Mouse (Mus musculus): ENCODE results near the gene Nme3. TPM values are rescaled to one million over a fixed set of nuclear protein-coding genes. Genes with fewer than 3 reads are reported as not detected.
A peak's percentile ranks its signal among the peaks of the same experiment; 100 is the strongest.

Gene Nme3
- polyA plus RNA-seq (2014; fragmentation: Nextera tagmentation; extraction: Ambion mirVana) = 38.4 and 57.1 TPM in 2 replicates

DNA sequence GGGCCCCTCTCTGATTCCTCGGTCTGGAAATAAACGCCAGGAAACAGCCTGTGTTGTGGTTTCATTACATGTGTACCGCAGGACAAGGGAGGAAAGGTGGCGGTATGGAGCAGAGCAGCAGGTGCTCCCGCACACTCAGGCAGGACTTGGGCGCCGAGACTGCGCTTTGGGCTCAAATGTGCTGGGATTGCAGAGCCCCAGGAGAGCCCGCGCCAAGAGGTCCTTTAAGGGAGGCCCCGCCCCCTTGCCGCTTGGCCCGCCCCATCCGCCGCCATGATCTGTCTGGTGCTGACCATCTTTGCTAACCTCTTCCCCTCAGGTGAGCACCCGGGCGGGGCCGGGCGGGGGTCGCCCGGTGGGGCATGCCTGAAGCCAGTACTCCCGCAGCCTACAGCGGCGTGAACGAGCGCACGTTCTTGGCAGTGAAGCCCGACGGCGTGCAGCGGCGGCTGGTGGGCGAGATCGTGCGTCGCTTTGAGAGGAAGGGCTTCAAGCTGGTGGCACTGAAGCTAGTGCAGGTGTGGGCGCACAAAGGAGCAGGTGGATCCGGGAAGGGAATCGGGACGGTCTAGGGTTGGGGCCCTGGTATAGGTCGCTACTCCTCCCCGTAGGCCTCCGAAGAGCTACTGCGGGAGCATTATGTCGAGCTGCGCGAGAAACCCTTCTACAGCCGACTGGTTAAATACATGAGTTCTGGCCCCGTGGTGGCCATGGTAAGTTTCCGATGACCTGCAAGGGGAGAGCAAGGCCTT is at the start of gene Nme3:
Gene Nme3 (plus strand): TSS at position 260 of the 752 bp plus-strand sequence.
- Histone ChIP-seq H3K9me3 (ENCODE audit: control insufficient read depth, low read length) (no peaks in the 10 kb centered on the region), H3K36me3 (ENCODE audit: control insufficient read depth, insufficient read depth, low read length) (peaks cover 30% of the 10 kb centered on the region), H3K4me2 (ENCODE audit: low read depth) (peak within 1 kb of the TSS; percentile 99), H3K4me1 (ENCODE audit: control insufficient read depth, insufficient read depth, low read length) (peaks cover 24% of the 10 kb centered on the region), H3K9ac (ENCODE audit: low read length) (peak within 1 kb of the TSS; percentile 87), H3K27me3 (ENCODE audit: control insufficient read depth, insufficient read depth, low read length) (no peaks in the 10 kb centered on the region), H3K4me3 (ENCODE audit: low read depth, low read length) (peak within 1 kb of the TSS; percentile 88), H3K27ac (ENCODE audit: low read depth, low read length) (peak within 1 kb of the TSS; percentile 63)
- peak; percentile 65 for ATAC-seq (ENCODE audit: insufficient read depth, low FRiP score, low TSS enrichment)
- peak; percentile 80 for DNase-seq (ENCODE audit: low spot score)
- 2% methylated on average over 50 of the region's 50 CpGs for WGBS

DNA sequence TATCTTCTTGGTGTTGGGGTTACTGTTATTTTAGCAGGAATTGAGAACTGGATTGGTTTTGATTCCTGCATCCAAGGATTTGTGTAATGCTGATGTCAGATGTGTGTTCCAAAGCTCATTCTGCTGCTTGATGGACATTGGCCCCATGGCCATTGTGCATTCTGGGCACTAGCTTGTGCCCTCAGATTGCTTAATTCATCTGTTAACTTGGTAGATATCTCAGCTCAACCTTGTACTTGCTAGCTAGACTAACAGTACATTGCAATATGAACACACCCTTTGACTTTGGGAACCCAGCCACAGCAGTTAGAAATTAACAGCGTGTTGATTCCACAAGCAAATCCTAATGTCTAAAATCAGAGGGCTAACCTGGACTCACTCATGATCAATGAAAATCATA is 48.9 kb upstream of the Nme3 start:
- Histone ChIP-seq H3K27ac (ENCODE audit: low read depth, low read length) (no peak overlapping the region), H3K27me3 (ENCODE audit: control insufficient read depth, insufficient read depth, low read length) (no peaks in the 10 kb centered on the region), H3K9ac (ENCODE audit: low read length) (no peak overlapping the region), H3K36me3 (ENCODE audit: control insufficient read depth, insufficient read depth, low read length) (no peaks in the 10 kb centered on the region), H3K4me3 (ENCODE audit: low read depth, low read length) (no peak overlapping the region), H3K9me3 (ENCODE audit: control insufficient read depth, low read length) (no peaks in the 10 kb centered on the region), H3K4me1 (ENCODE audit: control insufficient read depth, insufficient read depth, low read length) (peaks cover 2% of the 10 kb centered on the region; the same call in 1 of the 2 replicates), H3K4me2 (ENCODE audit: low read depth) (no peak overlapping the region)
- no peak for ATAC-seq (ENCODE audit: insufficient read depth, low FRiP score, low TSS enrichment)
- 89% methylated on average over 1 of the region's 1 CpGs for WGBS
- no peak for DNase-seq (ENCODE audit: low spot score)

DNA sequence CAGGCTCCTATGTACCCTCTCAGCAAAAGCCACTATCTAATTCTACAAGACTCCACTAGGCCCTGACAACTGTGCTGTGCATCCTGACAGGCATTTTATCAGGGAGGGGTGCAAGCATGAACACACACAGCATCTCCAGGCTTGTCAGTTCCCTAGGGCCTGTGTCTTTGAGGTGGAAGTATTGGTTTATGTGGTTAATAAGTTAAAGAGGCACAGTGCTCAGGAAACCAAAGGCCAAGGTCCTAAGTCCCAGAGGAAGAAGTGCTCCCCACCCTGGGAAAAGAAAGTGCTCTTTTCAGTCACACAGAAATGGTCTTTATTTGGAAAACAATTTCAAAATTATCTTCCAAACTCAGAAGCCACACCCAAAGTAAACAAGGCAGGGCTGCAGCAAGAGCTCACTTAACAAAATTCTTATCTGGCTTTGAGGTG is 47.7 kb upstream of the Nme3 start:
- no peak overlapping the region for H3K27ac ChIP-seq (ENCODE audit: low read depth, low read length)
- no peak overlapping the region for H3K4me3 ChIP-seq (ENCODE audit: low read depth, low read length)
- H3K9me3 ChIP-seq (ENCODE audit: control insufficient read depth, low read length) = no peaks in the 10 kb centered on the region
- no peak overlapping the region for H3K9ac ChIP-seq (ENCODE audit: low read length)
- H3K4me2 ChIP-seq (ENCODE audit: low read depth) = peak overlapping the region; percentile 81; the same call in 1 of the 2 replicates
- peaks cover 2% of the 10 kb centered on the region; the same call in 1 of the 2 replicates for H3K4me1 ChIP-seq (ENCODE audit: control insufficient read depth, insufficient read depth, low read length)
- ATAC-seq (ENCODE audit: insufficient read depth, low FRiP score, low TSS enrichment) (no peak), DNase-seq (ENCODE audit: low spot score) (no peak)
- H3K27me3 ChIP-seq (ENCODE audit: control insufficient read depth, insufficient read depth, low read length) = no peaks in the 10 kb centered on the region
- no peaks in the 10 kb centered on the region for H3K36me3 ChIP-seq (ENCODE audit: control insufficient read depth, insufficient read depth, low read length)

DNA sequence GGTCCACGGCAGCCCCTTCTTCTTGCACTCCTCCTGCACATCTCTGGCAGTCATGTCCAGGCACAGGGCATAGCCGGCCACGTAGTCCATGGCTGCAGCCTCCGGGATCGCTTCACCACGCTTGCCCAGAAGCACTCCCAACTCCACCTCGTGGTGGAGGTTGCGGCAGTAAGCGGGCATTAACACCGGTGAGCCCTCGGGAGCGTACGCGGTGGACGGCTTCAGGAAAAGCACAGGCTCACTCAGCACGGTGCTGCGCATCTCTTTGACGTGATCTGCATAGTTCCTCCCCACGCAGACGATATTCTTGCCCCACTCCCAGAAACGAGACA is 46.6 kb upstream of the Nme3 start:
- WGBS = under 1% methylated on average over 21 of the region's 21 CpGs
- DNase-seq (ENCODE audit: low spot score) (no peak), ATAC-seq (ENCODE audit: insufficient read depth, low FRiP score, low TSS enrichment) (peak; percentile 51; the same call in 1 of the 2 replicates)
- Histone ChIP-seq H3K4me3 (ENCODE audit: low read depth, low read length) (peak overlapping the region; percentile 64), H3K27me3 (ENCODE audit: control insufficient read depth, insufficient read depth, low read length) (no peaks in the 10 kb centered on the region), H3K27ac (ENCODE audit: low read depth, low read length) (peak overlapping the region; percentile 83), H3K4me1 (ENCODE audit: control insufficient read depth, insufficient read depth, low read length) (peaks cover 2% of the 10 kb centered on the region; the same call in 1 of the 2 replicates), H3K36me3 (ENCODE audit: control insufficient read depth, insufficient read depth, low read length) (no peaks in the 10 kb centered on the region), H3K4me2 (ENCODE audit: low read depth) (peak overlapping the region; percentile 81), H3K9ac (ENCODE audit: low read length) (peak overlapping the region; percentile 78), H3K9me3 (ENCODE audit: control insufficient read depth, low read length) (no peaks in the 10 kb centered on the region)

DNA sequence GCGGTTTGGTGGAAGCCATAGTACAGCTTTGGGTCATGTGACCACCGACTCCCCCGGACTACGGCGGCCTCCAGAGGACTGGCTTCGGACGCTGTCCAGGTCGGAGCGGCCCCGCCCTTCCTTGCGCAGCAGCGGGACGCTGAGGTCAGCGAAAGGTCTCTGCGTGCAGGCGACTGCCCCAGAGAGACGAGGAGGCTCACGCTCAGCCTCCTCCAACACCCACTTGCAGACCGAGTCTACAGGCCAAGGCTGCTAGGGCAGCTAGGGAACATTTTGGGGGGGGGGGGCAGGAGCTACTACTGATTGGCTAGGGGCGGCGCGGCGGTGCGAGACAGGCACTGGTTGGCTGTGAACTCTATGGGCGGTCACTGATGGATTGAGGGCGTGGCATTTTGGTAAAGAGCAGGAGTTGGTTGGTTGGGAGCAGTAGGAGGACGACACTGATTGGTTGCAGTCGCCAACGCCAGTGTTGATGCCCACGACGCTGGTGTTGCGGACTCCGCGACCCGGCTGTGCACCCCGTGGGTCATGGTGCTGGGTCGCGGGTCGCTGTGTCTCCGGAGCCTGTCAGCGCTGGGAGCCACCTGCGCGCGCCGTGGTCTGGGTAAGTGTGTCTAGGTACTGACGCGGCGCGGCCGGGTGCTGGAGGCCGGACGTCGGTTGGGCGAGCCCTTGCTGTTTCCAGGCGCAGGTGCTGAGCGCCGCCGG is 46.1 kb upstream of the Nme3 start, which contains the start of gene Fahd1:
Gene Fahd1 (minus strand): TSS at position 300 of the 708 bp plus-strand sequence.
- H3K36me3 ChIP-seq (ENCODE audit: control insufficient read depth, insufficient read depth, low read length) = no peaks in the 10 kb centered on the region
- DNase-seq (ENCODE audit: low spot score) (peak; percentile 94), ATAC-seq (ENCODE audit: insufficient read depth, low FRiP score, low TSS enrichment) (peak; percentile 100)
- H3K27ac ChIP-seq (ENCODE audit: low read depth, low read length) = peak within 1 kb of the TSS; percentile 83
- H3K27me3 ChIP-seq (ENCODE audit: control insufficient read depth, insufficient read depth, low read length) = no peaks in the 10 kb centered on the region
- WGBS = under 1% methylated on average over 58 of the region's 58 CpGs
- H3K4me1 ChIP-seq (ENCODE audit: control insufficient read depth, insufficient read depth, low read length) = peaks cover 2% of the 10 kb centered on the region; the same call in 1 of the 2 replicates
- H3K4me3 ChIP-seq (ENCODE audit: low read depth, low read length) = peak within 1 kb of the TSS; percentile 64
- H3K4me2 ChIP-seq (ENCODE audit: low read depth) = peak within 1 kb of the TSS; percentile 81
- peak within 1 kb of the TSS; percentile 78 for H3K9ac ChIP-seq (ENCODE audit: low read length)
- no peaks in the 10 kb centered on the region for H3K9me3 ChIP-seq (ENCODE audit: control insufficient read depth, low read length)

DNA sequence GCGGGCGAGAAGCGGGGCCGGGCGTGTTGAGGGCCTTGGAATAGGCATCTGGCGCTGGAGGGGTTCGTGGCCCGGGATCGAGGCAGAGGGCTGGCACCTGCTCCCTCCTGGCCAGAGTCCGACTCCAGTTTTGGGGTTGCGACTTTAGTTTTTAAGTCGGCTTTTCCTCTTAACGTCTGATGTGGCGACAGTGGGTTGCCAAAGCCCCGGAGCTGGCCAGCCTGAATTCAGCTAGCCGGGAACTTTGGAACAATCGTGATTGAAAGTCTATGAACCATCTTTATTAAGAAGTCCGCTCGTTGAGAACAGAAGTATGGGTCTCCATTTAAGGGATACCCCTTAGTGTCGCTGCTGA is 45.5 kb upstream of the Nme3 start:
- no peaks in the 10 kb centered on the region for H3K9me3 ChIP-seq (ENCODE audit: control insufficient read depth, low read length)
- H3K36me3 ChIP-seq (ENCODE audit: control insufficient read depth, insufficient read depth, low read length) = no peaks in the 10 kb centered on the region
- H3K27ac ChIP-seq (ENCODE audit: low read depth, low read length) = peak overlapping the region; percentile 40; the same call in 1 of the 2 replicates
- no peaks in the 10 kb centered on the region for H3K27me3 ChIP-seq (ENCODE audit: control insufficient read depth, insufficient read depth, low read length)
- peak overlapping the region; percentile 64 for H3K4me3 ChIP-seq (ENCODE audit: low read depth, low read length)
- peaks cover 2% of the 10 kb centered on the region; the same call in 1 of the 2 replicates for H3K4me1 ChIP-seq (ENCODE audit: control insufficient read depth, insufficient read depth, low read length)
- no peak for DNase-seq (ENCODE audit: low spot score)
- H3K9ac ChIP-seq (ENCODE audit: low read length) = peak overlapping the region; percentile 57
- H3K4me2 ChIP-seq (ENCODE audit: low read depth) = peak overlapping the region; percentile 81
- ATAC-seq (ENCODE audit: insufficient read depth, low FRiP score, low TSS enrichment) = no peak
- 2% methylated on average over 20 of the region's 20 CpGs for WGBS

DNA sequence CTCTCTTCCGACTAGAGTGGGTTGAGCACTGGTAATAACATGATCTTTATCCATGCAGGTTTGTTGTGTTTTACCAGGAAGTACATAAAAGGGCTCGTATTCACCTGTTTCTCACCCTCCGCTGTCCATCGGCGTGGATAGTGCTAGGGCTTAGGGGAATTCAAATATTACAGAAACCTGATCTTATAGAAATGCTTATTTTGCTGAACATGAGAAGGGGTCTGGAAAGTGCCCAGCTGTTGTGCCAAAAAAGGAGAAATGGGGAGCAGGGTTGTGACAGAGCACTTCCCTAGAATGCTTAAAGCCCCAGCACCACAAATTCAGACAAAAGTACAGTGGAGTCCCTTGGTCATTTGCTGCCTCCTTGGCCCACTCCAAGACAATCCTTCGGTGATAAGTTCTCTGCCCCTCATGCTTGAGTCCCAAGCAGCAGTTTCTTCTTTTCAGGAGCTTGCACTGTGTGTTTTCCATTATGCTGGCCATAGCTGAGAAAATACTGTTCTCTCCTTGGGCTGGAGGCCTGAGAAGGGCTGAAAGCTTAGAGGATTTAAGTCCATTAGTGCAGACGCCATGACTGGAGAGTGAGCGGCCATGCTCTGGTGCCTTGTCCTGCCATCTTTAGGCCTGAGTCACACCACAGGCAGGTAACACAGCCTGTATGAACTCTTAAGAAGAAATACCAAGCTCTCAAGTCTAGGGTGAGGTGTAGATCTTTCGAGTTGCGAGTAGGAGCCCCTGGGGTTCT is 44.7 kb upstream of the Nme3 start:
- H3K9ac ChIP-seq (ENCODE audit: low read length) = no peak overlapping the region
- WGBS = 87% methylated on average over 10 of the region's 10 CpGs

DNA sequence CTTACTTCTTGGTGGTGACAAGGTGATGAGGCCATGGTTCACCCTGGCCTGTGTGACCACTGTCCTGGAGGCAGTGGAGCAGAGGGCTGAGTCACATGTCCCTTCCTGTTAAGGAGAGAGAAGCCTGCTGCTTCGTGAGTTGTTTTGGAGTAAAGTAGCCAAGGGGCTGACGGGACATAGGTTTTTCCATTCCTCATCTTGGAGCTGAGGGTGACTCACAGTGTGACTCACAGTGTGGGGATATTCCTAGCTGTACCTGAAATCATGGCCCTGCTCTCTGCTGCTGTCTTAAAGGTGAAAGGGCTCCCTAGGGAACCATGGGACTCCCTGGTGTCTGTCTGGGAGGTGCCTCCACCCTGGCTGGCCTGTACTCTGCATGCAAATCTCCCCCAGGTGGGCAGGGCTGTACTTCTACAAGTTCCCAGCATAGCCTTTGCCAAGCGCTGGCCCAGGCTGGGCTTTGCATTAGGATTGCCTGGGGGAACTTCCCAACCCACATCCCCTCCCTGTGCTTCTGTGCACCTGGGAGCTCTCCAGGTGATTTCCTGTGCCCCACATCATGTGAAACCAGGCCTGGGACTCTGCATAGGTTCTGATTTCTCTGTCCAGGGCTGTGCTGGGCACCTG is 40.3 kb upstream of the Nme3 start:
- Histone ChIP-seq H3K9me3 (ENCODE audit: control insufficient read depth, low read length) (no peaks in the 10 kb centered on the region), H3K4me3 (ENCODE audit: low read depth, low read length) (no peak overlapping the region), H3K9ac (ENCODE audit: low read length) (no peak overlapping the region), H3K27ac (ENCODE audit: low read depth, low read length) (no peak overlapping the region), H3K27me3 (ENCODE audit: control insufficient read depth, insufficient read depth, low read length) (no peaks in the 10 kb centered on the region), H3K4me1 (ENCODE audit: control insufficient read depth, insufficient read depth, low read length) (no peaks in the 10 kb centered on the region), H3K4me2 (ENCODE audit: low read depth) (no peak overlapping the region), H3K36me3 (ENCODE audit: control insufficient read depth, insufficient read depth, low read length) (no peaks in the 10 kb centered on the region)
- DNase-seq (ENCODE audit: low spot score) = no peak
- 89% methylated on average over 3 of the region's 3 CpGs for WGBS
- ATAC-seq (ENCODE audit: insufficient read depth, low FRiP score, low TSS enrichment) = no peak

More for the DNA sequence above, 44.7 kb upstream of the Nme3 start:
- Histone ChIP-seq H3K4me1 (ENCODE audit: control insufficient read depth, insufficient read depth, low read length) (peaks cover 2% of the 10 kb centered on the region; the same call in 1 of the 2 replicates), H3K27ac (ENCODE audit: low read depth, low read length) (no peak overlapping the region), H3K36me3 (ENCODE audit: control insufficient read depth, insufficient read depth, low read length) (no peaks in the 10 kb centered on the region), H3K4me2 (ENCODE audit: low read depth) (peak overlapping the region; percentile 81), H3K27me3 (ENCODE audit: control insufficient read depth, insufficient read depth, low read length) (no peaks in the 10 kb centered on the region), H3K9me3 (ENCODE audit: control insufficient read depth, low read length) (no peaks in the 10 kb centered on the region), H3K4me3 (ENCODE audit: low read depth, low read length) (peak overlapping the region; percentile 64; the same call in 1 of the 2 replicates)
- ATAC-seq (ENCODE audit: insufficient read depth, low FRiP score, low TSS enrichment) (no peak), DNase-seq (ENCODE audit: low spot score) (no peak)
